Mouse (Mus musculus) megakaryocyte, embryonic 14.5 days (primary cell): Measurements from ENCODE around the gene Prph2.

Experiments used
- FLI1 ChIP-seq: IDR thresholded peaks from 2 replicates; pipeline ENCODE4 v1.6.1; 2012; ENCODE audit warnings: low read length, inconsistent platforms, mixed read lengths
- GATA1 ChIP-seq: IDR thresholded peaks from 3 replicates; pipeline ENCODE4 v1.6.1; 2012; ENCODE audit warnings: mixed read lengths, low read length, inconsistent platforms, borderline replicate concordance

DNA sequence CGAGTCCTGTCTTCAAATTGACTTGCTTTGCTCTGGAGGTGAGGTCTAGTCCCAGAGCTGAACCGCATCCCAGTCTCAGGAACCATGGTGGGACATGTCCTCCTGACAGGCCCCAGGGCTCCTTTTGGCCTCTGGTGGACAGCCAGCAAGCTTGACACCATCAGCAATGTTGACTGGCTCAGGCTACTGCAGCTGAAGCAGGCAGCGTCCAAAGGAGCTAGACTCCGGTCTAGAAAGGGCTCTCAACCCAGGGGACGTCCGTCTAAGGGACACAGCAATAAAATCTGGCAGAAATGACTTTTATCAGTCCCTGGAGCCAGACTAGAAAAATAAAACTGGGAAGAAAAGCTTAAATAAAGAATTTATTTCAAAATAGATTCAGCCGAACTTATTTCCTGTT lies 19.6 kb downstream of the Prph2 start:
- TF ChIP-seq GATA1 (no peak), FLI1 (no peak)
